Mouse (Mus musculus): ENCODE measurements around the gene Sos1.
A peak's percentile ranks its signal among the peaks of the same experiment; 100 is the strongest.

The Sos1 gene

DNA sequence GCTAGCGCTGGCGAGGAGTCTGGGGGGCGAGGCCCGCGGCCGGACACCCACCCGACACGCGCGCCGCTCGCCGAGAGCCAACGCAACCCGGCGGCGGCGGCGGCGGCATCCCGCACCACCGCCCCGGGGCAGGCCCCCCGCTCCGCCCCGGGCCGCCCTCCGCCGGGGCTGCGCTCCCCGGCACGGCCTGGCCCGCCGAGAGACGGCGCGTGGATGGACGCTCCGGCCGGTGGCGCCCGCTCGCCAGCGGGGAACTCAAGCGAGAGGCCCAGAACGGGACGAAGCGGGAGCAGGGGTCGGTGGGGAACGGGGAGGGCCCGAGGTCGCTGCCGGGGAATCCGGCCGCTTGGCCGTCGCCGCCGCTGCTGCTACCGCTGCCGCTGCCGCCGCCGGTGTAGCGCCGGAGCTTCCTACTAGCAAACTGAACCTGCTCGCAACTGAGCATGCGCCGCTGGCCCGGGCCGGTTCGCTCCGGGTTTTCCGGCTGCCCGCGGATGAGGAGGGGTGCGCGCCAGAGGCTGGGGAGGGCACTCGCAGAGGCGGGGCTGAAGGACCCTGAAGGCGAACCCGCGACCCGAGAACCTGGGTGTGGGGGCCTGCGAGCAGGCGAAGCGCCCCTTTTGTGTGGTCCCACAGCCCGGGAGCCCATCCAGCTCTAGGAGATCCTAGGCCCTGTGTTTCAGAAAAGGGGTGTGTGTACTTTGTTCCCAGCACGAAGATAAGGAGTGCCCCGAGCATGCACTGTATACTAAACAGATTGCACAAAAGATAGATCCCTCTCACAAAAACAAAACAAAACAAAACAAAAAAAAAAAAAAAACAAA, at the start of gene Sos1:
TSS of gene Sos1 (minus strand) at position 423 of the 824 bp plus-strand sequence.
- peak; percentile 98 to 99 for DNase-seq

DNA sequence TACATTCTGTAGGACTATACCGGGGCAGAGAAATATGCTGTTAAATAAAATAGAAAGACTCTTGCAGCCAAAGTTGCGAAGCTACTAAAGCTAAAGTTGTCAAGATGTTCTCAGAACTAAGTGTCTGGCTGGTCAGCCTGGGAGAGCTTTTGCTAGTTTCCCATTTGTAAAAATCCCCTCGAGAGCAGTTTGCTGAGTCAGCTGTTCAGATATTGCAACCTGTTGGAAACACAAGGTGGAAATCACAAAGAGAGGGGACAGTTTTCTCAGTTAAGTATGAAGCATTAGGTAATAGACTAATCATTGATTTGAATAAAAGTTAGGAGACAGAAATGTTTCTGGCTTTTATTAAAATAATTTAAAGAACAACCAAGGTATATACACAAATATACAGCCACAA, 43.0 kb upstream of the Sos1 start:
- no peak for DNase-seq

DNA sequence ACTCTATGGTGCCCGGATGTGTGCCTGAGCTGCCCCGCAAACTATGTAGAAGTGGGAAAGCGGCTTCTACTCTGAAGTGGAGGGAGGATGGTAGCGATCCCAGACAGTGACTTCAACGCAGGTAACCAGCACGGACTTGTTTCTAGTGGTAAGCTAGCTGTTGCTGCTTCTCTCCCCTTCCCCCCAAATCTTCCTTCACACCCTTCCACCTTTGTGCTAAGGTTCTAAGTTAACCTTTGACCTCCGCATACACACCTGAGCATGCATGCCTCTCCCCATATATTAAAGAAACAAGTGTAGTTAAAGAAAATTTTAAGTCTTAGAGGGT, 41.9 kb upstream of the Sos1 start:
- no peak for DNase-seq

DNA sequence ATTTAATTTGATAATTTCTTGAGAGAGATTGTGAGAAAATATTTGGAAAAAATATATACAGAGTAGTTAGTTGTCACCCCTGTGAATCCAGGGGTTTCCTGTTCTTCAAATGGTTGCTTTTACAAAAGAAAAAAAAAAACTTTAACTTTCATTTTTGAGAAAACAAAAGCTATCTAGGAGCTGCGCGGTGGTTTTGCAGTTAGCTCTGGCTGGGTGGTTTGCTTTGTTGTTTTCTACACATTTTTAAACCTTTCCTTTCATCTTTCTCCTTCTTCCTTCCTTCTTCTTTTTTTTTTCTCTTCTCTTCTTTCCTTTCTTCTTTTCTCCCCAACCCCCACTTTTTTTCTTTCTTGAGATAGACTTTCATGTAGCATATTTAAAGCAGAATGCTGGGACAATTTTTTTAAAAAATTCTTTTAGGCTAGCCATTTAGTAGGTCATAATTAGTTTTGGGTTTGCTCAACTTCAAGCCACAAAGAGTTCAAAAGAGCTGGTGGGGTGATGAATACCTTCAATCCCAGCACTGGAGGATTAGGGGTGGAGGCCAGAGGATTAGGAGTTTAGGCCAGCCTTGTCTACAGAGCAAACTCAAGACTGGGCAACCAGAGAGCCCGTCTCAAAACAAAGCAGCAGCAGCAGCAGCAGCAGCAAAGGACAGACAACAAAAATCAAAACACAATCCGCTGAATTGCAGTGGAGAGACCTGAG, 41.4 kb upstream of the Sos1 start:
- no peak for DNase-seq

DNA sequence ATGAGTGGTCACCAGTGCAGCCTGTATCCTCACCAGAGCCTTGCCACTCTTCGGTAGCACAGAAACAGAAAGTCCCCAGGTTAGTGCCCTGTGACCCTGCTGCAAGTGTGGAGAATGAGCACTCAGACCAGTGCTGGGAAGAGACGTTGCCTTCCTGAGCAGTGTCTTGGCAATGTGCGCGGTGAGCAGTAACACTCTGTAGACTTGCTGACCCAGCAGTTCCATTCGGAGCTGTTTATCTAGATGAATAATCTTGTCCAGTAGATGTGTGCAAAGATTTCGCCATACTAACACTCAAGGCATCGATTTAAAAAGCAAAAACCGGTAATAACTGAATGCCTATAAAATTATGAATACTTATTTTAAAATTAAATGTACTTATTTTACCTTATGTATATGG, 40.3 kb upstream of the Sos1 start:
- DNase-seq: no peak

DNA sequence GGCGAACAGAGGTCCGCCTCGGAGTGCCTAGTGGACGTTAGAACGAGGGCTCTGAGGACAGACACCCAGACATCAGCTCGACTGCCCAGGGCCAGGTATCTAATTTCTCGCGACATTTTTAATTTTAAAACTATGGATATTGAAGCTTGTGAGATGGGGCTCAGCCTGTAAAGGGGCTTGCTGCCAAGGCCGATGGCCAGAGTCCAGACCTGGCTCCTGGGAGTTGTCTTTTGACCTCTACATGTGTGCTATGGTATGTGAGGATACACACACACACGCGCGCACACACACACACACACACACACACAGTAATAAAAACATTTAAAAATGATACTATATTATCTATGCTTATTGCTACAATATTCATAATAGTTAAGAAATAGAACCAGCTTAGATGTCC, 38.6 kb upstream of the Sos1 start:
- DNase-seq: peak; percentile 53 to 61

DNA sequence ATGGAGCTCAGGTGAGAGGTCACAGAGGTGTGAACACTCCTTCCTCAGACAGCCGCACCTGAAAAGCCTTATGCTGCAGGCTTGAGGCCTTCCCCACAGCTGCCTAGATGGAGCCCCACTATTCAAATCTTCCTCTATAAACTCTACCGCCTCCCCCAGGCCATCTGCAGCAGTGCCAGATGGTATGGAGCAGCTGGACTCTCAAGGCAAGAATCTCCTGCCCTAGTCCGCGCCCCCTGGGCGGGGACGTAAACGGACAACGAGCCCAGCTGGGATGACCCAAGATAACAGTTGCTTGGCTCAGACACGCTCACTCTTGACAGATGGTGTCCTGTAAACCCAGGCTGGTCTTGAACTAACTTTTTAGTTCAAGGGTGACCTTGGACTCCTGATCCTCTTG, 37.0 kb upstream of the Sos1 start:
- DNase-seq: peak in 1 of 2 experiments; percentile 25

DNA sequence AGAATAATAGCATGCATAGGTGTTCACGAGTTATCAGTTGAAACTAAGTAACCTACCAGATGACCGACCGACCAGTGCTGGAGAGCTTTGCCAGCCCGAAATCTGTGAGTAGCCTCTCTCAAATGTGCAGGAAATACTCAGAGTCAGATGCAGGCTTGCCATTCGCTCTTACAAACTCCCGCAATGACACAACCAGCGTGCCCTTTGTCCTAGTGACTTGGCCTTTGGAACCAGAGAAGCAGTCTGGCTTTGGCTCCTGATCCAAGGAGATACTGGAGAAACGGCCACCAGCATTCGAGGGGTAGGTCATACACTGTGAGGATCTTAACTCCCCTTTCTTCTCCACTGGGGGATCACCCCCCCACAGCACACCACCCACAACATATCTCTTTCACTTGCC, 35.7 kb upstream of the Sos1 start:
- DNase-seq: no peak

DNA sequence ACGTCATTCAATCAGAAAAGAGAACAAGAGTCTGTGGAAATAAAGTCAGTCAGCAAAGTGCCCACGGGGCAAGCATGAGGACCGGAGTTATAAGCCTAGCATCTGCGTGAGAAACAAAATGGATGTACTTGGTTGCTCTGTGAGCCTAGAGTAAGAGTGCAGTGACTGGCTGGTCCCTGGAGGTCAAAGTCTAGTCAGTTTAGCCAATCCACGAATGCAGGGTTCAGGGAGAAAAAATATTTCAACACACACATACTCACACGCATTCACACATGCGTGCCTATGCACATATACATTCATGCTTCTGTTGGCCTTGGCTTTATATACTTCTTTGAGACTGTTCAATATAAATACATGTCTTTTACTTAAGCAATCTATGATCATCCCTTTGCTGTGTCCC, 35.3 kb upstream of the Sos1 start:
- no peak for DNase-seq

DNA sequence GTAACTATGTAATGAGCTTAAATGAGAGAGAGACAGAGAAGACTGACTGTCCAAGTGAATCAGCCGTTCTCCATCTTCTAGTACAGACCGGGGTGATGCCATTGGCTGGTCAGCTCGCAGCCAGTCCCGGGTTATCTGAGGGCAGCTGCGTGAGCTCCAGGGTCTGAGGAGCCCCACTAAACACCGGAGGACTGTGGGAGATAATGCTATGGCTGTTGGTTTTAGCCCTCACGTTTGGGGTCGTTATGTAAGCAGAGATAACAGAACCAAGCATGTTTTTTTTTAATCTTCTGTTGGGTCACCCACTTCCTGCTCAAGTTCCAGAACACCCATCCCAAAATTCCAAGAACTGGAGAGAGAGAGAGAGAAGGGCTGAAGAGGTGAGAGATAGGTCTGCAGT, 33.5 kb upstream of the Sos1 start:
- no peak for DNase-seq

DNA sequence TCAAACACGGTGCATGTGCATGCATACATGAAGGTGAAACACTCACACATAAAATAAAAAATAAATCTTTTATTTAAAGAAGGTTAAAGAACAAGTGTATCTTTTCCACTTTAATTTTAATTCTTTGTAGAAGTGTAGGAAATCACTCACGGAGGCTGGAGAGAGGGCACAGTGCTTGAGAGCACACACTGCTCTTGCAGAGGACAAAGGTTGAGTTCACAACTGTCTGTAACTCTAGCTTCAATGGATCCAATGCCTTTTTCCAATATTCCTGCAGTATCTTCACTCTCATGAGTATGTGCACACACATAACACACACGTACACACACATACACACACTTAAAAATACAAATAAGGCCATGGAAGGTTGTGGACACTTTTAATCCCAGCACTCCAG, 30.2 kb upstream of the Sos1 start:
- DNase-seq: no peak

DNA sequence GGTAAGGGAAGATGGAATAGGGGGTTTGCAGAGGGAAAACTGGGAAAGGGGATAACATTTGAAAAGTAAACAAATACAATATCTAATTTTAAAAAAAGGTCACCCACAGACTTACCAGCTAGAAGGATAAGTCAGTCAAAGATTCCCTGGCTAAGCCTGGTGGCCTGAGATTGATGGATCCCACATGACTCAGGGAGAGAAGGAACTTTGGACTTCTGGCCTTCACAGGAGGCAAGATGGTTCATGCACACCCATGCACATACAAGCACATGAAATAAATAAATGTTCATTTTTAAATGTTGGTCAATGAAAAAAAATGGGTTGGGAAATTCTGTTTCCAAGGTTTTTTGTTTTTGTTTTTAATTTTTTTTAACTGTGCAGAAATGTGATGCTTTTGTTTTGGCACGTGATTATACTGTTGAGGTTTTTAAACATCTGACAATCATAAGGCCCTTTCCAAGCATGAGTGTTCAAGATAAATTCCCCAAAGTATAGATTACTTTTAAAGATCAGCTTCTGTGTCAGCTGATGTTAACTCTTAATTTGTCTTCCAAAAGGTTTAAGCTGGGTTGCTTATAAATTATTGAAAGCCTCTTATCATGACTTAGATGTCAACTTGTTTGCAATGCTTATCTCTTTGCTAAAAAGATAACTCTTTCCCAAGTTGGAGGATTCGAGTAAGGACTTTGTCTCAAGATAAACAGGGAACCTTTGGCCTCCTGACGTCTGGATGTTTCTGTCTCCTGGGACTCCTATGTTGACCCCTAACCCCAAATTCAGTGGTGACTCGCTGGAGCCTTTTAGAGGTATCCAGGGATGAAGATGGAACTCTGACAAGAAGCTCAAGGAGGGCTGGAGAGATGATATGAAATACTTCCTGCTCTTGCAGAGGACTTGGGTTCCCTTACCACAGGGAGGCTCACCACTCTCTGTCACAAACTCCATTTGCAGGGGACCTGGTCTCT, 29.5 kb upstream of the Sos1 start:
- DNase-seq: no peak

DNA sequence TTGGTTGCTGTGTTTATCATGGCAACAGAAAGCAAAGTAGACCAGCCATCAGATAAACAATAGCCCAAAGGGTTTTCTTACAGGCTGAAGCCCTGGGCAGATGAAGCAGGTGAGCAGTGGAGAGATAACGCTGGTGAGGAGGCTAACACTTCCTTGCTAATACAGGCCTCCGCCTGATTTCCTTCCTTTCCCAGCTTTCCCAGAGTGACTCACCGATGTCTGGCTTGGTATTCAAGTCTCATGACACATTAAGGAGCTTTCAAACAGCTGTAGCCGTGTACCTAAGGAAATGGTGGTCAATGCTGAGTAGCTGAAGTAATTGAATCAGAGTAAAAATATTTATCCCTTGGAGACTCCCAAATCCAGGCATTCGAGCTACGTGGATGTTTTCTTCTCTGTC, 25.5 kb upstream of the Sos1 start:
- no peak for DNase-seq

DNA sequence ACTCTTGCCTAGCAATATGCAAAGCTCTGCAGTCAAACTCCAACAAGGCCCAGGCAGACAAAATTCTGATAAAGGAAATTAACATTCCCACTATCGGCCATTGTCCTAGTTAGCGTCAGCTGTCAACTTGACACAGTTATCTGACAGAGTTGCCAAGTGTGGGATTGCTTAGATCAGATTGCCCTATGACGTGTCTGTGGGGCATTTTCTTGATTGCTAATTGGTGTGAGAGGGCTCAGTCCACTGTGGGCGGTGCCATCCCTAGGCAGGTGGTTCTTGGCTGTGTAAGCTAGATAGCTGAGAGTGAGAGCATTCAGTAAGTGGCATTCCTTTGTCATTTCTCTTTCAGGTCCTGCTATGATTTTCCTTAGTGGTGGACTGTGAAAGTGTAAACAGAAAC, 25.1 kb upstream of the Sos1 start:
- DNase-seq: no peak

DNA sequence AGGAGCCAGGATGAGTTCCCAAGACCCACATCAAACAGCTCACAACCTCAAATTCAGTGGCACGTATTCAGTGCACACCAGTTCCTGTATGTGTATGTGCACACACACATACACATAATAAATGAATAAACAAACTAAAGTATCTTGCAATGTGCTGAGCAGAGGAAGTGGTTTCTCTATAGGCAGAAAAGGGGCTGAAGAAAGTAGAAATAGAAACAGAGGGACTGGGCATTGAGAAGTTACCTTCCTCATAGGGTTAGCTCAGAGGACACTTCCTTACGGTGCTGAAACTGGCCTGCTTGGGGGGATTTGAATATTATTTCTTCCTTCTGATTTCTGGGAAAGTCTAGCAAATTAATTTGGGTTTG, 21.5 kb upstream of the Sos1 start:
- no peak for DNase-seq

DNA sequence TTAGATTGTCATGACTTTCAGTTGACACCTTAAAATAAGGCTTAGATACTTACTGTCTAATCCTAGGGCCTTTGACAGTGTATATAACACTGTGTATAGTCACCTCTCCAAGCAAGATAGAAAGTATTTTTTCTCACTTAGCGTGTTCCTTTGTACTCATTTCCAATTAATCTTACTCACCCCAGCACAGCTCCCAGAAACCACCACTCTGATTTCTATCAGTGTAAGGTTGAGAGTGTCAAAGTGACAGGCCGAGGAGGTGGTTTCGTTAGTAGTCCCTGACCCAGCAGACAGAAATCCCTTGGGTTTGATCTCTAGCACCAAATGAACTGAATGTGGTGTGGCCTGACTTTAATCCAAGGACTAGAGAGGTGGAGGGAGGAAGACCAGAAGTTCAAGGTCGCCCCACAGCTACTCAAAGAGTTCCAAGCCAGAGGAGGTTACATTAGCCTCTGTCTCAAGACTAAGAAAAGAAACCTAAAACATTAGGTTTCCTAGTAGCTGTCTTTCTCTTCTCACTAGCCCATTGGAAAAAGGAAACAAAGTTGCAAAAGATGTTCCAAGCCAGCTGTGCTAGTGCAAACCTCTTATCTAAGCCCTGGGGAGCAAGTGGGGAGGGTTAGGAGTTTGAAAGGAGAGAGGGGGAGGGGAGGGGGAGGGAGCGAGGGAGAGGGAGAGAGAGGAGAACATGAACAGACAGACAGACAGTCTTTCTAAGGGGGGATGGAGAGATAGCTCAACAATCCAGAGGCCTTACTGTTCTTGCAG, 21.0 kb upstream of the Sos1 start:
- no peak for DNase-seq

DNA sequence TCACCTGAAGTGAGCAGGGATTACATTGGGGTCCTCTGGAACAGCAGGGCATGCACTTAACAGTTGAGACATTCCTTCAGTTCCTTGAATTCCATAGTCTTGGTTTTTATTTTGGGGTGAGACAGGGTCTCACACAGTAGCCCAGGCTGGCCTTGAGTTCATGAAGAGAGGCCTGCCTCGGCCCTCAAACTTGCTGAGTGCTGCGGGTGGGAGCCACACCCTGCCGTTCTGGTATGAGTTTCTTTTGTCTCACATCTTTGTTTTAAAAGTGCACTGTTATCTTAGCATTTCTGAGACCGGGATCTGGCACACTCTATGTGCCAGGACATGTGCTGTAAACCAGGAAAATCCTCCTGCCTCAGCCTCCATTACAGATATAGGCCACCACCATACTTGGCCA, 19.8 kb upstream of the Sos1 start:
- no peak for DNase-seq

DNA sequence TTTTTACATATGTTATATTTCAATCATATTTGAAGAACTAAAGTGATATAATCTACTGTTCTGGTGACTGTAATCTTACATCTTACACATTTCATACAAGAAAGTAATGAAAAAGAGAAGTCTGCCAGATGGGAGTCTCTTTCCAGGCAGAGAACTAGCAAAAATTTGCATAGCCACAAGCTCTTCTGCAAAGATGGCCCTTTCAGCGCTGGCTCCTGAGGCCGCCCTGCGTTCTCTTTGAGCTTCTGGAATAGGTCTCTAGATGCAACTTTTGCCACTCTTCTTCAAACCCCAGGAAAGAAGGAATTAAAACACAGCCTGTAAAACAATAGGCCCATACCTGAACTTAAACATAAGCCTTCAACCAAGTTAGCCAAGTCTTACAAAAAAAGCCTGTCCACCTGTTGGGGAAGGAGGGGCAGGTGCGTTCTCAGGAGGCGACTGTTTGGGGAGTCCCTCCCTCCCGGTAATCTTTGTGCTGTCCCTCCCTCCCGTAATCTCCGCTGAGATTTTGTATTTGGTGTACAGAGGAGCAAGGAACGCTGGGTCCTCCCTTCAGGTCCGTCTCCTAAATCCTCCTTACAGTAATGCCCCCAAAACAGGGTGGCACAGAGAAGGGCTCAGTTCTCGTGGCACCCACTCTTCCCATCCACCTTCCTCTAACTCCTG, 18.5 kb upstream of the Sos1 start:
- DNase-seq: no peak

DNA sequence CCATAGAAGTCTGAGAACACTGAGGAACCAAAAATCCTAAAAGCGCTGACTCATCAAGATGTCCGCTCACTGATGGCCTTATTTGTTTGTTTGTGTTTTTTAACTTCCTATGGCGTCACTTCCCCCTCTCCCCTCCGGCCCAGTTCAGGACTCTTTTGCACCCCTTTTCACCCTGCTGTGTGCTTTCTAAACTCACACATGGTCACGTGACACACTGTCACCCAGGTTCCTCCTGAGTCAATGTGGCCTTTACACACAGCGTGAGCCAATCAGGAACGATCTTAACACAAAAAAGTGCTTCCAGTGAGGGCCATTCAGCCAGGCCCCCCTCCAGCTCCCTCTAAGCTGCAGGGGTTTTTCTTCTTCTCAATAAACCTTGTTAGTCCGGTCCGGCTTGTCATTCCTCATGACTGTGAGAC, 16.9 kb upstream of the Sos1 start:
- DNase-seq: no peak

DNA sequence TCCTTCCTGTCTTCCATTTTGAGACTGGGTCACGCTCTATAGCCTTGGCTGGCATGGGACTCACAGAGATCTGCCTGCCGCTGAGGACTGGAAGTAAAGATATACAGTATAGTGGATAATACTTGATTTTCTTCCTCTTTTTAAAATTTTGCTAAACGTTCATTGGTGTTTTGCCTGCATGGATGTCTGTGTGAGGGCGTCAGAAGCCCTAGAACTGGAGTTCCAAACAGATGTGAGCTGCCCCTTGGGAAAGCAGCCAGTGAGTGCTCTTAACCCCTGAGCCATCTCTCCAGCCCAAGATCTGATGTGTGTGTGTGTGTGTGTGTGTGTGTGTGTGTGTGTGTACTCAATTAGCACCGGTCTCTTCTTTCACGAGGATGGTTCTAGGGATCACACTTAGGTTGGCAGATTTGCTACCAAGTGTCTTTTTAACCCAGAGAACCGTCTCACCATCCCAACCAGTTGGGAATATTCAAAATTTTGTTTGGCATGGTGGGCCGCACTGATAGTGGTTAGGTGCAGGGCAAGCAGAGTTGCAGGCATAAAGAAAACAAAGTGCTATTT, 16.4 kb upstream of the Sos1 start:
- DNase-seq: no peak

DNA sequence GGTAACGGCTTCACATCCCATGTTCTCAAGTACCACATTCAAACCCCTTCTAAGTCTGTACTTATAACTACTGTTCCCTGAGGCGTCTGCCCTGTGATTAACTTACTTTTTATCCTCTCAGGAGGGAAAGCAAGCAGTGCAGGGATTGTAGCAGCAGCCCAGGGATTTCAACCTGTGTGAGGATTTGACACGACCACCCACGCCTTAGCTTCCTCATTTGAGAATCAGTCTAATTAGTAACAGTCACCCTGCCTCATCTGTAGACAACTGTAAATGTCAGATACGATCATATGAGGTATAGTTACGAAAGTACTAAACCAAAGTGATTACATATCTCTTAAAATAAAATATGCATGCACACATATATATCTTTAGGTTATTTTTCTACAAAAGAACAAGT, 15.9 kb upstream of the Sos1 start:
- DNase-seq: no peak

DNA sequence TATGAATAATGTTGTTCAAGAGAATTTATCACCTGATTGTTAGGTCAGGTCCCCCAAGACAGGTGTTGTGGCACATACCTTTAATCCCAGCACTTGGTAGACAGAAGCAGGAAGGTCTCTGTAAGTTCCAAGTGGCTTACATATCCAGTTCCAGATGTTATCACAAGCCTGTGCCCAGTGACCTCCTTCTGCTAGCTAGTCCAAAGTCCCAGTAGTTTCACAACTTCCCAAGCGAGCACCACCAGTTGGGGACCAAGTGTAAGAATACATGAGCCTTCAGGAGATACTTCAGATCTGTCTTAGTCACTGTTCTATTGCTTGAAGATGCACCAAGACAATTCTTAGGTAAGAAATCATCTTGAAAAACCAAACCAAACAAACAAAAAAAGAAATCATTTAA, 13.6 kb upstream of the Sos1 start:
- no peak for DNase-seq

All from cerebellum, postnatal 10 days (tissue).